Comparison of ENCODE assay signal across 19 mouse cellular contexts in genomic region chr11:83455608-83456007, GRCm38 (mm10). TPM values are rescaled to one million over a fixed set of nuclear protein-coding genes. Genes with fewer than 3 reads are reported as not detected.
DNase-seq lines count a peak whose midpoint lies in the region; ATAC-seq and TF ChIP-seq lines count a peak whose summit lies in the region.
"Had no signal": no experiment of that assay in that cellular context is flagged by ENCODE, and none has a peak within 500 bp of the region (broad histone marks: within the 10 kb centered on the region; RNA-seq: fewer than 3 reads in every experiment).

No protein-coding gene starts in this region.

- H3K4me3 ChIP-seq in intestine, embryonic 15.5 days (replicated peaks), result no peak overlapping the region
- no peak overlapping the region for H3K4me3 ChIP-seq in intestine, postnatal 0 days (ENCODE audit: low read depth, low read length)
- no peak overlapping the region for H3K4me3 ChIP-seq in small intestine, adult 2 months (ENCODE audit: low read depth, low read length)
- H3K4me3 ChIP-seq: heart, embryonic 12.5 days; hindbrain, embryonic 15.5 days; midbrain, embryonic 12.5 days had no signal

- no peak for TF ChIP-seq CTCF in intestine, postnatal 0 days (IDR thresholded peaks at IDR 0.05; ENCODE audit: low read depth)
- TF ChIP-seq CTCF in small intestine, adult 2 months (IDR thresholded peaks at IDR 0.05; ENCODE audit: extremely low read depth, insufficient read length, insufficient replicate concordance, low read depth, low read length), result no peak

- H3K36me3 ChIP-seq in intestine, embryonic 15.5 days, result no peaks in the 10 kb centered on the region
- H3K36me3 ChIP-seq in intestine, postnatal 0 days (ENCODE audit: control insufficient read depth, insufficient read depth), result no peaks in the 10 kb centered on the region
- H3K36me3 ChIP-seq in small intestine, adult 2 months (ENCODE audit: control insufficient read depth, insufficient read depth, low read length), result no peaks in the 10 kb centered on the region
- H3K36me3 ChIP-seq: heart, embryonic 12.5 days; hindbrain, embryonic 15.5 days; midbrain, embryonic 12.5 days had no signal

- H3K4me2 ChIP-seq in intestine, embryonic 15.5 days (replicated peaks), result no peak overlapping the region
- no peak overlapping the region for H3K4me2 ChIP-seq in intestine, postnatal 0 days (replicated peaks; ENCODE audit: low read depth)
- H3K4me2 ChIP-seq: heart, embryonic 12.5 days; hindbrain, embryonic 15.5 days; midbrain, embryonic 12.5 days had no signal

- DNase-seq in Muller cell, postnatal 12 days (ENCODE audit: inconsistent ontology term), result peak; percentile 67
- peak; percentile 26 for DNase-seq in adrenal gland, postnatal 25 days
- no peak for DNase-seq in right cerebral cortex, postnatal 14 days
- DNase-seq in cerebellum, postnatal 36 days, result no peak
- DNase-seq: cerebellum, postnatal 25 days; gastrocnemius, postnatal 14 days; lung, postnatal 10 days; right cerebral cortex, postnatal 4 days had no signal

- no peak overlapping the region for H3K9ac ChIP-seq in intestine, embryonic 15.5 days
- H3K9ac ChIP-seq in intestine, postnatal 0 days (ENCODE audit: low read depth, low read length), result no peak overlapping the region
- H3K9ac ChIP-seq: heart, embryonic 12.5 days; hindbrain, embryonic 15.5 days; midbrain, embryonic 12.5 days had no signal

- 55% methylated on average over 3 of the region's 3 CpGs for WGBS in intestine, embryonic 15.5 days
- 49% methylated on average over 3 of the region's 3 CpGs for WGBS in intestine, postnatal 0 days
- 61% methylated on average over 3 of the region's 3 CpGs for WGBS in small intestine, adult 2 months

- H3K27ac ChIP-seq in intestine, embryonic 15.5 days, result 0 out of 2 replicates have a peak overlapping the region, but pooled peaks have one; percentile 58
- H3K27ac ChIP-seq in intestine, postnatal 0 days (ENCODE audit: low read depth, low read length), result no peak overlapping the region
- peak overlapping the region; percentile 72 for H3K27ac ChIP-seq in small intestine, adult 2 months (ENCODE audit: insufficient read depth, low read depth, low read length)
- H3K27ac ChIP-seq: hindbrain, embryonic 15.5 days; midbrain, embryonic 12.5 days had no signal

- H3K4me1 ChIP-seq in intestine, embryonic 15.5 days (replicated peaks), result peaks cover 26% of the 10 kb centered on the region
- peaks cover 12% of the 10 kb centered on the region; the same call in 1 of the 2 replicates for H3K4me1 ChIP-seq in intestine, postnatal 0 days (replicated peaks; ENCODE audit: control insufficient read depth, insufficient read depth, low read length)
- H3K4me1 ChIP-seq in small intestine, adult 2 months (ENCODE audit: control insufficient read depth, insufficient read depth, insufficient read length, low read length), result peaks cover 40% of the 10 kb centered on the region

- H3K9me3 ChIP-seq in intestine, embryonic 15.5 days, result no peaks in the 10 kb centered on the region
- H3K9me3 ChIP-seq in intestine, postnatal 0 days (ENCODE audit: control insufficient read depth), result no peaks in the 10 kb centered on the region
- H3K9me3 ChIP-seq: heart, embryonic 12.5 days; hindbrain, embryonic 15.5 days; midbrain, embryonic 12.5 days had no signal

- no peak for ATAC-seq in intestine, embryonic 15.5 days
- no peak for ATAC-seq in intestine, postnatal 0 days
- ATAC-seq: forebrain, embryonic 16.5 days; Patski had no signal

- no peaks in the 10 kb centered on the region for H3K27me3 ChIP-seq in intestine, embryonic 15.5 days (replicated peaks)
- no peaks in the 10 kb centered on the region for H3K27me3 ChIP-seq in intestine, postnatal 0 days (replicated peaks; ENCODE audit: control insufficient read depth, insufficient read depth, low read length)
- no peaks in the 10 kb centered on the region for H3K27me3 ChIP-seq in small intestine, adult 2 months (ENCODE audit: control insufficient read depth, insufficient read depth, low read length)
- H3K27me3 ChIP-seq: heart, embryonic 12.5 days; hindbrain, embryonic 15.5 days; Patski had no signal

- TF ChIP-seq POLR2A in small intestine, adult 2 months (IDR thresholded peaks at IDR 0.05; ENCODE audit: low read depth, low read length), result no peak

RNA-seq across cellular contexts. Expression of gene Mmp28, which starts 7.3 kb away (rescaled TPM):
- 1.4 and 1.5 TPM in 2 replicates for polyA plus RNA-seq in intestine, embryonic 15.5 days (2015; fragmentation: Nextera tagmentation; extraction: Ambion mirVana)
- polyA plus RNA-seq in intestine, postnatal 0 days (2015; fragmentation: Nextera tagmentation; extraction: Ambion mirVana), result 1.6 and 2.1 TPM in 2 replicates
- total RNA-seq in adrenal gland, postnatal 25 days (2021), result 6.7 and 8.0 TPM in 2 replicates
- polyA plus RNA-seq in small intestine, adult 2 months (2012; rRNA removed), result 10.5 and 12.0 TPM in 2 replicates

RNA-seq across cellular contexts. Expression of gene Taf15, which starts 17.3 kb away (rescaled TPM):
- polyA plus RNA-seq in intestine, embryonic 15.5 days (2015; fragmentation: Nextera tagmentation; extraction: Ambion mirVana), result 12.9 and 13.9 TPM in 2 replicates
- polyA plus RNA-seq in intestine, postnatal 0 days (2015; fragmentation: Nextera tagmentation; extraction: Ambion mirVana), result 5.4 and 7.3 TPM in 2 replicates
- 72.8 and 73.5 TPM in 2 replicates for total RNA-seq in adrenal gland, postnatal 25 days (2021)
- 2.6 and 6.1 TPM in 2 replicates for polyA plus RNA-seq in small intestine, adult 2 months (2012; rRNA removed)

RNA-seq across cellular contexts. Expression of gene 1700020L24Rik, which starts 18.1 kb away (rescaled TPM):
- polyA plus RNA-seq in intestine, embryonic 15.5 days (2015; fragmentation: Nextera tagmentation; extraction: Ambion mirVana), result 0.76 and 0.87 TPM in 2 replicates
- polyA plus RNA-seq in intestine, postnatal 0 days (2015; fragmentation: Nextera tagmentation; extraction: Ambion mirVana), result 0.76 and 1.5 TPM in 2 replicates
- total RNA-seq in adrenal gland, postnatal 25 days (2021), result 0.43 TPM in 1 of 2 replicates, not detected in the other
- 0.94 and 1.4 TPM in 2 replicates for polyA plus RNA-seq in small intestine, adult 2 months (2012; rRNA removed)
- total RNA-seq: gastrocnemius, postnatal 14 days; left cerebral cortex, postnatal 10 days; liver, adult 2 months had no signal
- polyA plus RNA-seq: kidney, embryonic 14.5 days; liver, adult 2 months had no signal

RNA-seq across cellular contexts. Expression of gene Gas2l2, which starts 26.4 kb away (rescaled TPM):
- 0.13 TPM in 1 of 2 replicates, not detected in the other for polyA plus RNA-seq in intestine, embryonic 15.5 days (2015; fragmentation: Nextera tagmentation; extraction: Ambion mirVana)
- 0.51 and 0.65 TPM in 2 replicates for polyA plus RNA-seq in intestine, postnatal 0 days (2015; fragmentation: Nextera tagmentation; extraction: Ambion mirVana)
- total RNA-seq in adrenal gland, postnatal 25 days (2021), result not detected in 2 replicates
- polyA plus RNA-seq in small intestine, adult 2 months (2012; rRNA removed), result 0.06 and 0.18 TPM in 2 replicates
- total RNA-seq: gastrocnemius, postnatal 14 days; liver, adult 2 months had no signal
- polyA plus RNA-seq: heart, embryonic 12.5 days; kidney, embryonic 14.5 days; liver, adult 2 months; midbrain, embryonic 12.5 days; Patski had no signal

RNA-seq across cellular contexts. Expression of gene Rasl10b, which starts 46.7 kb away (rescaled TPM):
- polyA plus RNA-seq in intestine, embryonic 15.5 days (2015; fragmentation: Nextera tagmentation; extraction: Ambion mirVana), result 2.3 and 2.6 TPM in 2 replicates
- polyA plus RNA-seq in intestine, postnatal 0 days (2015; fragmentation: Nextera tagmentation; extraction: Ambion mirVana), result 0.82 and 0.94 TPM in 2 replicates
- 9.8 and 12.7 TPM in 2 replicates for total RNA-seq in adrenal gland, postnatal 25 days (2021)
- 0.80 and 0.93 TPM in 2 replicates for polyA plus RNA-seq in small intestine, adult 2 months (2012; rRNA removed)

Comparison
In these comparisons a context has a peak if more than half of its experiments do, and no peak if none do; other contexts are left out.
1. DNase-seq: peak in Muller cell, postnatal 12 days (single experiment) and adrenal gland, postnatal 25 days (single experiment); none in right cerebral cortex, postnatal 14 days (single experiment) and cerebellum, postnatal 36 days (0 of 2).